Mouse (Mus musculus): ENCODE results near the gene Olfr577.

Olfr577 gene

GRCm38 (mm10) chr7:102975843-102976242 lies at the start of gene Olfr577:
TSS of gene Olfr577 (minus strand) at chr7:102975943.
- no peak for DNase-seq (ENCODE audit: low spot score)

GRCm38 (mm10) chr7:102989224-102989623 lies 13.5 kb upstream of the Olfr577 start, which contains the start of gene Olfr578:
TSS of gene Olfr578 (minus strand) at chr7:102989324.
- DNase-seq (ENCODE audit: low spot score), result no peak

GRCm38 (mm10) chr7:102974399-102974798 lies 1.3 kb downstream of the Olfr577 start:
- no peak for DNase-seq (ENCODE audit: low spot score)

GRCm38 (mm10) chr7:102962360-102962759 lies 13.4 kb downstream of the Olfr577 start, which contains the start of gene Olfr576:
TSS of gene Olfr576 (plus strand) at chr7:102962660.
- no peak for DNase-seq (ENCODE audit: low spot score)

- DNase-seq (ENCODE audit: low spot score), result no peak
These were observed 17.1 kb downstream of the Olfr577 start, which contains the start of gene Olfr575 for GRCm38 (mm10) chr7:102958593-102958992. TSS of gene Olfr575 (minus strand) at chr7:102958775.

- no peak for DNase-seq (ENCODE audit: low spot score)
These were observed 17.6 kb downstream of the Olfr577 start for GRCm38 (mm10) chr7:102958137-102958536.

GRCm38 (mm10) chr7:102950732-102951131 lies 25.0 kb downstream of the Olfr577 start:
- no peak for DNase-seq (ENCODE audit: low spot score)

GRCm38 (mm10) chr7:102948167-102948566 lies 27.6 kb downstream of the Olfr577 start, which contains the start of gene Olfr574:
TSS of gene Olfr574 (plus strand) at chr7:102948467.
- no peak for DNase-seq (ENCODE audit: low spot score)

- DNase-seq (ENCODE audit: low spot score), result no peak
These were observed 32.3 kb downstream of the Olfr577 start for GRCm38 (mm10) chr7:102943417-102943816.

- DNase-seq (ENCODE audit: low spot score), result no peak
These were observed 33.3 kb downstream of the Olfr577 start, which contains the start of gene Olfr573-ps1 for GRCm38 (mm10) chr7:102942475-102942874. TSS of gene Olfr573-ps1 (minus strand) at chr7:102942575.

GRCm38 (mm10) chr7:102927105-102927504 lies 48.6 kb downstream of the Olfr577 start:
- no peak for DNase-seq (ENCODE audit: low spot score)

- no peak for DNase-seq (ENCODE audit: low spot score)
These were observed 51.6 kb downstream of the Olfr577 start, which contains the start of gene Olfr572 for GRCm38 (mm10) chr7:102924109-102924508. TSS of gene Olfr572 (plus strand) at chr7:102924409.
